In the genomic region with DNA sequence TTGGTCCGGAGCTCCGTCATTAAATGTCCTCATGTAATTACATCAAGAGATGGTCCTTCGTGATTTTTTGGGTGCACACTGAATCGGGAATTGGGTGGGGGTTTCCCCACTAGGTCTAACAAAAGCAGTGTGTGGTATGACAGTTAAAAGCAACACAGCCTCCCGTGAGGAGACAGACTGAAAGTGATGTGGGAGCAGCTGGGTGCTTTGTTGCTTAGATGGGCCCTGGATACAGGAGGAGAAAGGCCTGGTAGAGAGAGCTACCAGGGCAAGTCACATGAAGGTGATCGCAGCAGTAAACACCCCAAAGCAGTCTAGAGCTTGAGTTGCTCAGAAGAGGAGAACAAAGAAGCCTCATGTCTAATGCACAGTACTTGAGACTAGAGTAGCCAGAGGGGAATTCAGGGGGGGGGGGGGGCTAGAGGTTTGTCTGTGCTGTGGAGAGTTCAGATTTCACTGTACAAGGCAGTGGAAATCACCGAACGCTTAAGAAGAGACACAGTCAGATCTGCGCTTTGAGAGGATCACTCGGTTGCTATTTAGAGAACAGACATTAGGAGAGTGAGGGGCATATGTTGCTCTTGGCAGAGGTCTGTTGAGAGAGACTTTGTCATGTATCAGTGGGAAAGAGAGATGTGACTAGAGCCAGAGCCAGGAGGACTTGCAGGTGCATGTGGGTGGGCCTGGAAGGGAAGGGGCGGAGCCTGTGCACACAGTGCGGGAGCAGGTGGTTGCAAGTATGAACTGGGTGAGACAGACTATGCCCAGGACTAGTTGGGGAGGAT, we compare ENCODE assay signal across 12 mouse cellular contexts. TPM values are rescaled to one million over a fixed set of nuclear protein-coding genes. Genes with fewer than 3 reads are reported as not detected.
DNase-seq lines count a peak whose midpoint lies in the region; ATAC-seq and TF ChIP-seq lines count a peak whose summit lies in the region.
"Had no signal": no experiment of that assay in that cellular context is flagged by ENCODE, and none has a peak within 500 bp of the region (broad histone marks: within the 10 kb centered on the region; RNA-seq: fewer than 3 reads in every experiment).

No protein-coding gene starts in this region.

- 74% methylated on average over 12 of the region's 12 CpGs for WGBS in heart, embryonic 12.5 days
- 94% methylated on average over 12 of the region's 12 CpGs for WGBS in midbrain, embryonic 15.5 days
- WGBS in midbrain, postnatal 0 days: 93% methylated on average over 12 of the region's 12 CpGs
- 97% methylated on average over 12 of the region's 12 CpGs for WGBS in hindbrain, postnatal 0 days

- peak overlapping the region; percentile 10; the same call in 1 of the 2 replicates for H3K4me2 ChIP-seq in heart, embryonic 12.5 days
- no peak overlapping the region for H3K4me2 ChIP-seq in midbrain, embryonic 15.5 days
- no peak overlapping the region for H3K4me2 ChIP-seq in midbrain, postnatal 0 days (ENCODE audit: low read depth, low read length, poor library complexity, severe bottlenecking)
- no peak overlapping the region for H3K4me2 ChIP-seq in hindbrain, postnatal 0 days (ENCODE audit: low read depth, low read length)
- H3K4me2 ChIP-seq: embryonic facial prominence, embryonic 12.5 days had no signal

- H3K4me1 ChIP-seq in heart, embryonic 12.5 days (replicated peaks): peaks cover 28% of the 10 kb centered on the region
- H3K4me1 ChIP-seq in midbrain, embryonic 15.5 days: 0 out of 2 replicates have a peak, but pooled peaks cover 6% of the 10 kb centered on the region
- no peaks in the 10 kb centered on the region for H3K4me1 ChIP-seq in midbrain, postnatal 0 days (ENCODE audit: insufficient read depth, low read length)
- no peaks in the 10 kb centered on the region for H3K4me1 ChIP-seq in hindbrain, postnatal 0 days (ENCODE audit: insufficient read depth, low read length)
- H3K4me1 ChIP-seq: embryonic facial prominence, embryonic 12.5 days; limb, embryonic 10.5 days had no signal

- H3K9ac ChIP-seq in heart, embryonic 12.5 days: no peak overlapping the region
- H3K9ac ChIP-seq in midbrain, embryonic 15.5 days: no peak overlapping the region
- H3K9ac ChIP-seq in midbrain, postnatal 0 days (replicated peaks; ENCODE audit: low read length, poor library complexity, severe bottlenecking): no peak overlapping the region
- no peak overlapping the region for H3K9ac ChIP-seq in hindbrain, postnatal 0 days (replicated peaks; ENCODE audit: low read length)
- H3K9ac ChIP-seq: embryonic facial prominence, embryonic 12.5 days had no signal

- no peak overlapping the region for H3K4me3 ChIP-seq in heart, embryonic 12.5 days
- H3K4me3 ChIP-seq in midbrain, embryonic 15.5 days: no peak overlapping the region
- no peak overlapping the region for H3K4me3 ChIP-seq in midbrain, postnatal 0 days (ENCODE audit: low read depth, low read length)
- no peak overlapping the region for H3K4me3 ChIP-seq in hindbrain, postnatal 0 days (ENCODE audit: low read length)
- H3K4me3 ChIP-seq: embryonic facial prominence, embryonic 12.5 days; limb, embryonic 10.5 days had no signal

- intact Hi-C loops in heart, postnatal 25 days (cut with DNase I): no loop called here

- H3K9me3 ChIP-seq in heart, embryonic 12.5 days (replicated peaks): 0 out of 2 replicates have a peak, but pooled peaks cover 4% of the 10 kb centered on the region
- no peaks in the 10 kb centered on the region for H3K9me3 ChIP-seq in midbrain, embryonic 15.5 days
- H3K9me3 ChIP-seq in midbrain, postnatal 0 days (ENCODE audit: low read length): no peaks in the 10 kb centered on the region
- H3K9me3 ChIP-seq in hindbrain, postnatal 0 days (ENCODE audit: low read length): no peaks in the 10 kb centered on the region
- H3K9me3 ChIP-seq: G1E; limb, embryonic 10.5 days had no signal

- H3K27me3 ChIP-seq in heart, embryonic 12.5 days (replicated peaks): no peaks in the 10 kb centered on the region
- H3K27me3 ChIP-seq in midbrain, embryonic 15.5 days (replicated peaks): no peaks in the 10 kb centered on the region
- no peaks in the 10 kb centered on the region for H3K27me3 ChIP-seq in midbrain, postnatal 0 days (ENCODE audit: insufficient read depth, low read length)
- no peaks in the 10 kb centered on the region for H3K27me3 ChIP-seq in hindbrain, postnatal 0 days (ENCODE audit: insufficient read depth, low read length)
- H3K27me3 ChIP-seq: embryonic facial prominence, embryonic 12.5 days had no signal

- TF ChIP-seq CTCF in midbrain, postnatal 0 days (IDR thresholded peaks at IDR 0.05): no peak
- no peak for TF ChIP-seq CTCF in hindbrain, postnatal 0 days (IDR thresholded peaks at IDR 0.05; ENCODE audit: low read depth)

- peak; percentile 55; the same call in 1 of the 2 replicates for ATAC-seq in heart, embryonic 12.5 days (ENCODE audit: insufficient number of reproducible peaks, low FRiP score)
- ATAC-seq in midbrain, embryonic 15.5 days (replicated peaks): peak; percentile 44; the same call in 1 of the 2 replicates
- no peak for ATAC-seq in midbrain, postnatal 0 days (ENCODE audit: low FRiP score)
- ATAC-seq in hindbrain, postnatal 0 days: peak; percentile 43; the same call in 1 of the 2 replicates

- DNase-seq in heart, postnatal 25 days (ENCODE audit: low spot score): no peak
- DNase-seq in midbrain, postnatal 0 days (ENCODE audit: low spot score): no peak
- no peak for DNase-seq in hindbrain, postnatal 0 days (ENCODE audit: low spot score)
- peak; percentile 78 for DNase-seq in thymus, postnatal 25 days
- DNase-seq in retina, postnatal 1 day: no peak
- no peak for DNase-seq in urinary bladder, adult 2 months (ENCODE audit: low spot score)
- DNase-seq: lung, postnatal 14 days had no signal

- peaks cover 43% of the 10 kb centered on the region for H3K36me3 ChIP-seq in heart, embryonic 12.5 days
- H3K36me3 ChIP-seq in midbrain, embryonic 15.5 days (replicated peaks): peaks cover 26% of the 10 kb centered on the region; the same call in 1 of the 2 replicates
- H3K36me3 ChIP-seq in midbrain, postnatal 0 days (ENCODE audit: insufficient read depth, low read length): peaks cover 28% of the 10 kb centered on the region
- H3K36me3 ChIP-seq in hindbrain, postnatal 0 days (ENCODE audit: insufficient read depth, low read length): peaks cover 11% of the 10 kb centered on the region; the same call in 1 of the 2 replicates

- peak overlapping the region; percentile 62 for H3K27ac ChIP-seq in heart, embryonic 12.5 days (ENCODE audit: poor library complexity, severe bottlenecking)
- H3K27ac ChIP-seq in midbrain, embryonic 15.5 days: no peak overlapping the region
- no peak overlapping the region for H3K27ac ChIP-seq in midbrain, postnatal 0 days (ENCODE audit: low read depth, low read length)
- H3K27ac ChIP-seq in hindbrain, postnatal 0 days: no peak overlapping the region
- H3K27ac ChIP-seq: embryonic facial prominence, embryonic 12.5 days; limb, embryonic 10.5 days had no signal

RNA-seq across cellular contexts. Expression of a gene that starts 9.6 kb away (rescaled TPM):
- 86.9 and 92.5 TPM in 2 replicates for polyA plus RNA-seq in heart, embryonic 12.5 days (2016; fragmentation: Nextera tagmentation; extraction: Ambion mirVana)
- total RNA-seq in heart, postnatal 25 days (2021): 10 to 100 TPM; 41.5 to 47.2 TPM
- 321 and 340 TPM in 2 replicates for polyA plus RNA-seq in midbrain, embryonic 15.5 days (2015; fragmentation: Nextera tagmentation; extraction: Ambion mirVana)
- total RNA-seq in midbrain, postnatal 0 days (2014; rRNA removed): 144 and 180 TPM in 2 replicates
- polyA plus RNA-seq in midbrain, postnatal 0 days (2015; fragmentation: Nextera tagmentation; extraction: Ambion mirVana): 349 and 358 TPM in 2 replicates
- 109 and 111 TPM in 2 replicates for total RNA-seq in hindbrain, postnatal 0 days (2014; rRNA removed)
- polyA plus RNA-seq in hindbrain, postnatal 0 days (2015; fragmentation: Nextera tagmentation; extraction: Ambion mirVana): 289 and 299 TPM in 2 replicates
- polyA plus RNA-seq in urinary bladder, adult 2 months (2012; rRNA removed): 95.0 and 124 TPM in 2 replicates

RNA-seq across cellular contexts. Expression of a gene that starts 49.3 kb away (rescaled TPM):
- polyA plus RNA-seq in heart, embryonic 12.5 days (2016; fragmentation: Nextera tagmentation; extraction: Ambion mirVana): not detected in 2 replicates
- not detected for total RNA-seq in heart, postnatal 25 days (2021)
- not detected in 2 replicates for polyA plus RNA-seq in midbrain, embryonic 15.5 days (2015; fragmentation: Nextera tagmentation; extraction: Ambion mirVana)
- not detected in 2 replicates for total RNA-seq in midbrain, postnatal 0 days (2014; rRNA removed)
- not detected in 2 replicates for polyA plus RNA-seq in midbrain, postnatal 0 days (2015; fragmentation: Nextera tagmentation; extraction: Ambion mirVana)
- total RNA-seq in hindbrain, postnatal 0 days (2014; rRNA removed): not detected in 2 replicates
- polyA plus RNA-seq in hindbrain, postnatal 0 days (2015; fragmentation: Nextera tagmentation; extraction: Ambion mirVana): not detected in 2 replicates
- not detected in 2 replicates for polyA plus RNA-seq in urinary bladder, adult 2 months (2012; rRNA removed)
- polyA plus RNA-seq: embryonic facial prominence, embryonic 12.5 days; G1E; limb, embryonic 10.5 days had no signal

RNA-seq across cellular contexts. Expression of a gene that starts 57.0 kb away (rescaled TPM):
- polyA plus RNA-seq in heart, embryonic 12.5 days (2016; fragmentation: Nextera tagmentation; extraction: Ambion mirVana): not detected in 2 replicates
- not detected for total RNA-seq in heart, postnatal 25 days (2021)
- not detected in 2 replicates for polyA plus RNA-seq in midbrain, embryonic 15.5 days (2015; fragmentation: Nextera tagmentation; extraction: Ambion mirVana)
- not detected in 2 replicates for total RNA-seq in midbrain, postnatal 0 days (2014; rRNA removed)
- not detected in 2 replicates for polyA plus RNA-seq in midbrain, postnatal 0 days (2015; fragmentation: Nextera tagmentation; extraction: Ambion mirVana)
- not detected in 2 replicates for total RNA-seq in hindbrain, postnatal 0 days (2014; rRNA removed)
- polyA plus RNA-seq in hindbrain, postnatal 0 days (2015; fragmentation: Nextera tagmentation; extraction: Ambion mirVana): not detected in 2 replicates
- polyA plus RNA-seq in urinary bladder, adult 2 months (2012; rRNA removed): not detected in 2 replicates
- total RNA-seq: G1E had no signal
- polyA plus RNA-seq: embryonic facial prominence, embryonic 12.5 days; G1E; limb, embryonic 10.5 days had no signal
